ENCODE assay signal across 8 mouse cellular contexts in the genomic region with DNA sequence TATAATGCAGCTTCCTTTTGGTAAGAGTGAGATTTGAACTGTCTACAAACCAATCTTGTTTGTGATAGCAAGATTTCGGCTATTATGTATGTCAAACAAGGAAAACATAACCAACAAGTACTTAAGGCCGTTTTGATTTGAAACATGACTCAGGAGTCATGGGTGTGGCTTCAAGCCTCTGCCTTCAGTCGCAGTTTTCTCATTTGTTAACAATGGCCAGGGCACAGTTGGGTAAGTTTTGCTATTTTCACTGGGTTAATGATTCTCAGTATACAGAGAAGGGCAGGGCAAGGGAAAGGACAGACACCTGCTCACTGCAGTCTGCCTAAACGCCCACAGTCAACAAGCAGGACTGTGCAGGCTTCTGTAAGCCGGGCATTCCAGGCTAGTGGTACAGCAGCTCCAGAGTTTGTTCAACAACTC. TPM values are rescaled to one million over a fixed set of nuclear protein-coding genes. Genes with fewer than 3 reads are reported as not detected.
DNase-seq lines count a peak whose midpoint lies in the region; ATAC-seq and TF ChIP-seq lines count a peak whose summit lies in the region.

No protein-coding gene starts in this region.

- peaks cover 28% of the 10 kb centered on the region; the same call in 1 of the 2 replicates for H3K4me1 ChIP-seq in heart, postnatal 0 days (ENCODE audit: control insufficient read depth, insufficient read depth)
- peaks cover 2% of the 10 kb centered on the region; the same call in 1 of the 2 replicates for H3K4me1 ChIP-seq in forebrain, embryonic 11.5 days (replicated peaks; ENCODE audit: control insufficient read depth, insufficient read depth, low read length)
- peaks cover 46% of the 10 kb centered on the region for H3K4me1 ChIP-seq in liver, embryonic 12.5 days

- H3K4me2 ChIP-seq in heart, postnatal 0 days (ENCODE audit: low read depth, low read length), result peak overlapping the region; percentile 74
- H3K4me2 ChIP-seq in forebrain, embryonic 11.5 days (ENCODE audit: low read depth, low read length, severe bottlenecking), result peak overlapping the region; percentile 77
- H3K4me2 ChIP-seq in liver, embryonic 12.5 days, result peak overlapping the region; percentile 90

- intact Hi-C loops in heart, postnatal 36 days (cut with DNase I), result loop anchor here (2.0 kb wide), 1 partner anchor 114 kb away; the partner anchor contains the start of gene Abi1

- H3K27ac ChIP-seq in heart, postnatal 0 days (ENCODE audit: low read depth), result peak overlapping the region; percentile 99
- peak overlapping the region; percentile 97 for H3K27ac ChIP-seq in forebrain, embryonic 11.5 days (ENCODE audit: low read depth, low read length)
- peak overlapping the region; percentile 100 for H3K27ac ChIP-seq in liver, embryonic 12.5 days

- ATAC-seq in heart, postnatal 0 days (ENCODE audit: insufficient read depth, low read depth), result no peak
- ATAC-seq in forebrain, embryonic 11.5 days (replicated peaks; ENCODE audit: low FRiP score), result peak; percentile 39
- ATAC-seq in liver, embryonic 12.5 days, result peak; percentile 28

- H3K4me3 ChIP-seq in heart, postnatal 0 days (ENCODE audit: low read depth, low read length), result peak overlapping the region; percentile 93
- H3K4me3 ChIP-seq in forebrain, embryonic 11.5 days (ENCODE audit: low read depth, low read length), result peak overlapping the region; percentile 78
- peak overlapping the region; percentile 92 for H3K4me3 ChIP-seq in liver, embryonic 12.5 days

- H3K9me3 ChIP-seq in heart, postnatal 0 days (replicated peaks; ENCODE audit: control insufficient read depth, low read length), result no peaks in the 10 kb centered on the region
- no peaks in the 10 kb centered on the region for H3K9me3 ChIP-seq in forebrain, embryonic 11.5 days (ENCODE audit: control insufficient read depth, low read length)
- H3K9me3 ChIP-seq in liver, embryonic 12.5 days (replicated peaks), result no peaks in the 10 kb centered on the region

- no peaks in the 10 kb centered on the region for H3K27me3 ChIP-seq in heart, postnatal 0 days (ENCODE audit: control insufficient read depth, insufficient read depth, low read length)
- H3K27me3 ChIP-seq in forebrain, embryonic 11.5 days (ENCODE audit: control insufficient read depth, insufficient read depth, low read length), result no peaks in the 10 kb centered on the region
- no peaks in the 10 kb centered on the region for H3K27me3 ChIP-seq in liver, embryonic 12.5 days (replicated peaks)

- H3K9ac ChIP-seq in heart, postnatal 0 days (replicated peaks; ENCODE audit: low read depth, low read length), result peak overlapping the region; percentile 77
- H3K9ac ChIP-seq in forebrain, embryonic 11.5 days (ENCODE audit: low read length), result peak overlapping the region; percentile 82
- peak overlapping the region; percentile 81 for H3K9ac ChIP-seq in liver, embryonic 12.5 days

- H3K36me3 ChIP-seq in heart, postnatal 0 days (replicated peaks; ENCODE audit: control insufficient read depth, insufficient read depth, low read length), result peaks cover 6% of the 10 kb centered on the region; the same call in 1 of the 2 replicates
- no peaks in the 10 kb centered on the region; the same call in 1 of the 2 replicates for H3K36me3 ChIP-seq in forebrain, embryonic 11.5 days (ENCODE audit: control insufficient read depth, insufficient read depth, low read length)
- peaks cover 18% of the 10 kb centered on the region for H3K36me3 ChIP-seq in liver, embryonic 12.5 days

- TF ChIP-seq EP300 in heart, postnatal 0 days (IDR thresholded peaks at IDR 0.05; ENCODE audit: low read depth), result no peak

- TF ChIP-seq CTCF in heart, postnatal 0 days (IDR thresholded peaks at IDR 0.05; ENCODE audit: low read depth), result no peak

- WGBS in heart, postnatal 0 days, result 4% methylated on average over 5 of the region's 5 CpGs
- 7% methylated on average over 5 of the region's 5 CpGs for WGBS in forebrain, embryonic 11.5 days
- 3% methylated on average over 5 of the region's 5 CpGs for WGBS in liver, embryonic 12.5 days (ENCODE audit: insufficient replicate concordance)

- no peak for DNase-seq in heart, postnatal 0 days (ENCODE audit: low spot score)
- no peak for DNase-seq in heart, postnatal 36 days
- DNase-seq in MEL-GATA-1-ER (ENCODE audit: extremely low read depth, low read depth), result peak; percentile 35
- DNase-seq in forebrain, embryonic 11.5 days (ENCODE audit: low spot score), result no peak
- no peak for DNase-seq in right cerebral cortex, postnatal 14 days
- DNase-seq in gastrocnemius, adult 8-10 months (ENCODE audit: low spot score in 2 of 2), result no peak
- no peak for DNase-seq in cerebellum, postnatal 14 days

RNA-seq across cellular contexts. Expression of gene Mastl, which starts 0.6 kb away (rescaled TPM):
- 4.9 and 11.1 TPM in 2 replicates for total RNA-seq in heart, postnatal 0 days (2014; rRNA removed; ENCODE audit: low replicate concordance)
- polyA plus RNA-seq in heart, postnatal 0 days (2015; fragmentation: Nextera tagmentation; extraction: Ambion mirVana), result 2.7 and 3.4 TPM in 2 replicates
- under 1 TPM; 0.51 to 0.69 TPM for total RNA-seq in heart, postnatal 36 days (2021)
- polyA plus RNA-seq in forebrain, embryonic 11.5 days (2014; fragmentation: Nextera tagmentation; extraction: Ambion mirVana), result 16.2 and 17.7 TPM in 2 replicates
- 8.5 and 8.6 TPM in 2 replicates for polyA plus RNA-seq in liver, embryonic 12.5 days (2016; fragmentation: Nextera tagmentation; extraction: Ambion mirVana)
- total RNA-seq in gastrocnemius, adult 8-10 months (2022), result under 1 TPM; 0.24 to 0.67 (median 0.34) TPM

RNA-seq across cellular contexts. Expression of gene Yme1l1, which starts 1.0 kb away (rescaled TPM):
- 29.6 and 38.8 TPM in 2 replicates for total RNA-seq in heart, postnatal 0 days (2014; rRNA removed; ENCODE audit: low replicate concordance)
- polyA plus RNA-seq in heart, postnatal 0 days (2015; fragmentation: Nextera tagmentation; extraction: Ambion mirVana), result 35.4 and 36.6 TPM in 2 replicates
- 10 to 100 TPM; 67.8 to 70.5 TPM for total RNA-seq in heart, postnatal 36 days (2021)
- polyA plus RNA-seq in forebrain, embryonic 11.5 days (2014; fragmentation: Nextera tagmentation; extraction: Ambion mirVana), result 79.4 and 91.3 TPM in 2 replicates
- 50.5 and 50.6 TPM in 2 replicates for polyA plus RNA-seq in liver, embryonic 12.5 days (2016; fragmentation: Nextera tagmentation; extraction: Ambion mirVana)
- total RNA-seq in gastrocnemius, adult 8-10 months (2022), result 10 to 100 TPM; 54.6 to 63.6 (median 57.3) TPM

RNA-seq across cellular contexts. Expression of gene 4931423N10Rik, which starts 52.1 kb away (rescaled TPM):
- not detected in 2 replicates for total RNA-seq in heart, postnatal 0 days (2014; rRNA removed; ENCODE audit: low replicate concordance)
- not detected in 2 replicates for polyA plus RNA-seq in heart, postnatal 0 days (2015; fragmentation: Nextera tagmentation; extraction: Ambion mirVana)
- total RNA-seq in heart, postnatal 36 days (2021), result not detected
- polyA plus RNA-seq in forebrain, embryonic 11.5 days (2014; fragmentation: Nextera tagmentation; extraction: Ambion mirVana), result 0.13 TPM in 1 of 2 replicates, not detected in the other
- not detected in 2 replicates for polyA plus RNA-seq in liver, embryonic 12.5 days (2016; fragmentation: Nextera tagmentation; extraction: Ambion mirVana)
- under 1 TPM in 1 of 4 experiments, not detected in 3; 0.22 TPM for total RNA-seq in gastrocnemius, adult 8-10 months (2022)
